Mouse (Mus musculus): ENCODE measurements around the gene Slc28a1.

- no peak for TF ChIP-seq TAL1 (IDR thresholded peaks at IDR 0.05; ENCODE audit: low read length)
- TF ChIP-seq POLR2A (IDR thresholded peaks at IDR 0.05; ENCODE audit: control insufficient read depth in 1 of 2, insufficient read depth in 1 of 2, low read depth in 1 of 2, low read length in 2 of 2, poor library complexity in 1 of 2), result no peak
- no peak for TF ChIP-seq TCF12 (IDR thresholded peaks at IDR 0.05; ENCODE audit: low read depth, low read length)
- no peak for TF ChIP-seq MAZ (IDR thresholded peaks at IDR 0.05; ENCODE audit: low read depth, low read length)
- no peak for TF ChIP-seq CTCF (IDR thresholded peaks at IDR 0.05 in 2 of 3, conservative IDR thresholded peaks at IDR 0.05 in 1 of 3; ENCODE audit: control insufficient read depth in 1 of 3, insufficient read depth in 1 of 3, low read depth in 2 of 3, low read length in 3 of 3, poor library complexity in 1 of 3, severe bottlenecking in 1 of 3)
- TF ChIP-seq CHD2 (IDR thresholded peaks at IDR 0.05; ENCODE audit: low read length), result no peak
- no peak for TF ChIP-seq MEF2A (IDR thresholded peaks at IDR 0.05; ENCODE audit: extremely low read depth, insufficient replicate concordance, low read depth, low read length, poor library complexity, severe bottlenecking)
- TF ChIP-seq ZC3H11A (IDR thresholded peaks at IDR 0.05; ENCODE audit: low read depth, low read length), result no peak
- no peak for TF ChIP-seq JUND (IDR thresholded peaks at IDR 0.05; ENCODE audit: low read depth, low read length)
These were observed 37.6 kb upstream of the Slc28a1 start for GRCm38 (mm10) chr7:81077009-81077408.

Measured in MEL (cell line).